Mouse (Mus musculus): ENCODE measurements at regions not wholly inside any gene's neighbourhood (a gene's known extent, or its start where the extent isn't known, plus 50 kb on each side); places are given as distances from the start of the nearest gene placed in this dataset.

DNA sequence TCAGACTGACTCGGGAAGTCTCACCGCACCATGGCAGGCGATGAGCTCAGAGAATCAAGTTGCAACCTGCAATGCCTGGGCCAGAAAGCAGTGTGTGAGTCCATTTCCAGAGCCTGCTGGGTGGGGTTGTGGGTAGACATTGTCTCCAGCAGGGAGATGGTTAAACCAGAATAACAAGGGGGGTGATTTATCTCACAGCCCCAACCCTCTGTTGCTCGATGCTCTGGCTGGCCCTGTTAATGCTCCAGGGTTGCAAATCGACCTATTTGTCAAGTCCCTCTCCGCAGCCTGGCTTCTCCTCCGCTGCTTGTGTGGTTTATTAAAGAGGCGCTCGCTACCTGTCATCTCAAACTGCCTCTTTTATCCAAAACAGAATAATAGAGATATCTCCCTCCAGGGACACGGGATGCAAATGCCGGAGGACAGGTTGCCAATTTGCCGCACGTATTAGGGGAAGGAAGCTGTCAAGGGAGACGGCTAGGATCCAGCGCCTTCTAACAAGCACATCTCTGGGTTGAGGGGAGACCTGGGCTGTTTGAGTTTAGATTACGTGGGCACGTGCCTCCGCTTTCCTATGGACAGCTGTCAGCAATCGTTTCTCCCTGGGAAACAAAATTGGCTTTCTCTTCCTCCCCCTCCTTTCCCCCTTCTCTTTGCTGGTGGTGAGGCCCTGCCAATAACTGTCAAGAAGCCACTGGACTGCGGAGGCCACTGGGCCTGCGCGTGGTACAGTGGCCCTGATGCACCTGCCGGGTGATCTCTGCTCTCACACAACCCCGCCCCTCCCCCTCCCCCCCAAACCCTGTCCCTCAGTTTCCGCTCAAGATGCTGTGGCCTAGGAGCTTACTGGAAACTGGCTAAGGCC, 57.4 kb upstream of the Pitx1 start:
- H3K4me2 ChIP-seq, result no peak overlapping the region
- H3K4me1 ChIP-seq (replicated peaks), result peaks cover 6% of the 10 kb centered on the region
- H3K36me3 ChIP-seq, result no peaks in the 10 kb centered on the region
- H3K9ac ChIP-seq (replicated peaks), result no peak overlapping the region
- H3K27ac ChIP-seq, result no peak overlapping the region
- no peak overlapping the region for H3K4me3 ChIP-seq (replicated peaks)
- H3K27me3 ChIP-seq, result no peaks in the 10 kb centered on the region; the same call in 1 of the 2 replicates
- 0 out of 2 replicates have a peak, but pooled peaks cover 6% of the 10 kb centered on the region for H3K9me3 ChIP-seq
- ATAC-seq (ENCODE audit: insufficient number of reproducible peaks, insufficient read depth, low FRiP score, low TSS enrichment, low read depth), result no peak
- 74% methylated on average over 25 of the region's 25 CpGs for WGBS

DNA sequence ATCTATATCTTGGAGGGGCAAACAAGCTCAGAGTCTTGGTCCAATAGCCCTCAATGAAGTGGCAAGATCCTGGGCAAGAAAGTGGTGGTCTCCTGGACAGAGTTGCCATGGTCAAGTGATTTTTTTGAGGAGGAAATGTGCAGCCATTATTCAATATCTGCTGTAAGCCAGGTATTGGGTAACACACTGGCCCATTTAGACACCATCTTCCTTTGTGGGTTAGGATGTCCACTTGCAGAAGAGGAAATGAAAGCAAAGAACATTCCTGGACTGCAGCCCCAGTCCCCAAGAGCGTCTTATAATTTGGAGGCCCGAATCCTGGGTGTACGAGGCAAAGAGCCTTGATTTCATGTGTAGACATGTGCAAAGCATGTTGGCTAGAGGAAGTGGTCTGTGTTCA, 56.3 kb upstream of the Pitx1 start:
- Histone ChIP-seq H3K4me1 (replicated peaks) (0 out of 2 replicates have a peak, but pooled peaks cover 2% of the 10 kb centered on the region), H3K9ac (replicated peaks) (no peak overlapping the region), H3K9me3 (0 out of 2 replicates have a peak, but pooled peaks cover 6% of the 10 kb centered on the region), H3K4me3 (replicated peaks) (no peak overlapping the region), H3K27me3 (no peaks in the 10 kb centered on the region; the same call in 1 of the 2 replicates), H3K36me3 (no peaks in the 10 kb centered on the region), H3K4me2 (no peak overlapping the region), H3K27ac (no peak overlapping the region)
- 87% methylated on average over 3 of the region's 3 CpGs for WGBS
- ATAC-seq (ENCODE audit: insufficient number of reproducible peaks, insufficient read depth, low FRiP score, low TSS enrichment, low read depth), result no peak

DNA sequence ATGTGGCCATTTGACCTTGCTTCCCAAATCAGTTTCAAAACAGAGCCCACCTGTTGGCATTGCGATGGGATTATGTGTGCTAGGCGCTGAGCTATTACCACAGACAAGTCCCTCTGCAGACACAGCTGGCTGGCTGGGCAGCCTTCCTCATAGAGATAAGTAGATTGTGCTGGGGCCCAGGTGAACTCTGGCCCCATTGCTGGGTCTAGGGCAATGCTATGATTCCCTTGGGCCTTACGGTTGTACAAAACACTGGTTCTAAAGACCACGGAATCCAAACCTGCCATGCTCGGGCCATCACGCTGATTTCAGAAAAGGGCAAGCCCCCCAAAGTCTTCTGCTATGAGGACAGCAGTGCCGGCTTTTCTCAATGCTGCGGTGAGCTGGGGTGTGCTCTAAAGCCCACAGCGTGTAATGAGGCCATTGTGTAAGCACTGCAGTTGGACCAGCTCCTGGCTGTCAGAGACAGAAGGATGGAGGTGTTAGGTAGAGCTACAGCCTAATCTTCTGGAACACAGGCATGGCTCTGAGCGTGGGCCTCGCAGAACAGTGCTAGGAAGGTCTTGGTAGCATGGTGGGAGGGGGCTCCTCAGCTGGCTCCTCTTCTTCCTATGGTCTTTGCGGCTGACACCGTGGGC, 51.2 kb upstream of the Pitx1 start:
- Histone ChIP-seq H3K27me3 (no peaks in the 10 kb centered on the region; the same call in 1 of the 2 replicates), H3K36me3 (no peaks in the 10 kb centered on the region), H3K27ac (no peak overlapping the region), H3K4me2 (no peak overlapping the region), H3K4me1 (replicated peaks) (peaks cover 9% of the 10 kb centered on the region; the same call in 1 of the 2 replicates), H3K9ac (replicated peaks) (no peak overlapping the region), H3K4me3 (replicated peaks) (no peak overlapping the region), H3K9me3 (0 out of 2 replicates have a peak, but pooled peaks cover 6% of the 10 kb centered on the region)
- 87% methylated on average over 13 of the region's 13 CpGs for WGBS
- ATAC-seq (ENCODE audit: insufficient number of reproducible peaks, insufficient read depth, low FRiP score, low TSS enrichment, low read depth), result no peak

All from limb, embryonic 12.5 days (tissue).